Mouse (Mus musculus) olfactory bulb, adult 2 months (tissue): Measurements from ENCODE around the gene Cbx7. TPM values are rescaled to one million over a fixed set of nuclear protein-coding genes. Genes with fewer than 3 reads are reported as not detected.

ENCODE experiments used
- H3K27ac ChIP-seq: fragments of 200-500 bp; 2 replicates; pipeline ENCODE4 v1.5.1; 2012; ENCODE audit warnings: low read depth, low read length; ENCODE audit not compliant: insufficient read depth
- H3K4me1 ChIP-seq: fragments of 200-500 bp; 2 replicates; pipeline ENCODE4 v1.6.1; 2012; ENCODE audit warnings: low read length; ENCODE audit not compliant: control insufficient read depth, insufficient read depth
- H3K4me3 ChIP-seq: fragments of 200-500 bp; 2 replicates; pipeline ENCODE4 v1.5.1; 2012; ENCODE audit warnings: mild to moderate bottlenecking, low read depth, low read length, moderate library complexity; ENCODE audit not compliant: insufficient read depth
- CTCF ChIP-seq: fragments of 200-500 bp; IDR thresholded peaks from 2 replicates; pipeline ENCODE4 v1.5.1; 2012; ENCODE audit warnings: low read depth, mild to moderate bottlenecking, low read length, moderate library complexity; ENCODE audit not compliant: insufficient read depth
- POLR2A ChIP-seq: fragments of 200-500 bp; IDR thresholded peaks from 2 replicates; pipeline ENCODE4 v1.6.1; 2012; ENCODE audit warnings: mild to moderate bottlenecking, low read depth, low read length, moderate library complexity; ENCODE audit not compliant: insufficient read depth
- WGBS: fragments of 180-500 bp; shearing (Covaris S2); methylation state at CpG from one replicate; pipeline ENCODE4 v1.1.7; 2018; 5-methylcytosine and 5-hydroxymethylcytosine counted together
- polyA plus RNA-seq: library from polyadenylated mRNA; stranded (reverse); fragments of >200 nt; gene quantifications from 2 replicates; pipeline ENCODE4 v1.2.4, GENCODE M21; 2012; ENCODE audit warnings: low replicate concordance; ENCODE audit not compliant: missing spikeins, insufficient read depth, insufficient read length

Cbx7 gene
- polyA plus RNA-seq, 1 experiment = not detected

DNA sequence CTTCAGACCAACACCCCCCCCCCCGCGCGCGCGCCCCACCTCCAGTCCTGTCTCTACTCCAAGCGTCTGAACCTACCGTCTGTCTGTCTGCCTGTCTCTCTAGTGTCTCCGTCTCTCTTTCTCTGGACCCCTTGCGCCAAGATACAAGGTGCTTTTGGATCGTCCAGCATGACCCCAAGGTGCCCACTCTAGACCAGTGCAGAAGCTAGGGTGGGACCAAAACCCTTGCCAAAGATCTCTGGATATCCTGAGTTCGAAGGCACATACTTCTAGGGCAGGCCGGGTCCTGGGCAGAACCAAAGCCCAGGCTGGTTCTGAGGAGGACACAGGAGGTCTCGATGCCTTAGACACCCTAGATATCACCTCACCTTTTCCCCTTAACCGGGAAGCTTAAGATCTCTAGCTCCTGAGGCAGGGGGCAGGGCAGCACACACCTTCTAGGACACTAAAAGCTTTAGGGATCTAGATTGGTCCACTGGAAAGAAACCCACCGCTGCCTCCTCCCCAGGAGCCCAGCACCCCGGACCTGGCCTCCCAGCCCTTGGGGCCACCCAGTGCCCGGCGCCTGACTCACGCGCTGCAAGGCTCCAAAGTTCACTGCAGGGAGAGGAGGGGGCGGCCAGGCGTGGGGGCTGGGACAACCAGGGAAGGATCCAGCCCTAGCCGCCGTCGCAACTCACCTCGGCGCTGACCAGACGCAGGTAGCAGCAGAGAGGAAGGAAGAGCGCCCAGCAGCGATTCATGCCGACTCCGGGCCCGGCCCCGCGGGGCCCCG is 42.5 kb upstream of the Cbx7 start:
- H3K4me3 ChIP-seq = peak overlapping the region; percentile 61
- H3K27ac ChIP-seq = peak overlapping the region; percentile 70
- H3K4me1 ChIP-seq = peaks cover 29% of the 10 kb centered on the region
- TF ChIP-seq POLR2A (no peak), CTCF (no peak)
- 2% methylated on average over 35 of the region's 36 CpGs for WGBS

DNA sequence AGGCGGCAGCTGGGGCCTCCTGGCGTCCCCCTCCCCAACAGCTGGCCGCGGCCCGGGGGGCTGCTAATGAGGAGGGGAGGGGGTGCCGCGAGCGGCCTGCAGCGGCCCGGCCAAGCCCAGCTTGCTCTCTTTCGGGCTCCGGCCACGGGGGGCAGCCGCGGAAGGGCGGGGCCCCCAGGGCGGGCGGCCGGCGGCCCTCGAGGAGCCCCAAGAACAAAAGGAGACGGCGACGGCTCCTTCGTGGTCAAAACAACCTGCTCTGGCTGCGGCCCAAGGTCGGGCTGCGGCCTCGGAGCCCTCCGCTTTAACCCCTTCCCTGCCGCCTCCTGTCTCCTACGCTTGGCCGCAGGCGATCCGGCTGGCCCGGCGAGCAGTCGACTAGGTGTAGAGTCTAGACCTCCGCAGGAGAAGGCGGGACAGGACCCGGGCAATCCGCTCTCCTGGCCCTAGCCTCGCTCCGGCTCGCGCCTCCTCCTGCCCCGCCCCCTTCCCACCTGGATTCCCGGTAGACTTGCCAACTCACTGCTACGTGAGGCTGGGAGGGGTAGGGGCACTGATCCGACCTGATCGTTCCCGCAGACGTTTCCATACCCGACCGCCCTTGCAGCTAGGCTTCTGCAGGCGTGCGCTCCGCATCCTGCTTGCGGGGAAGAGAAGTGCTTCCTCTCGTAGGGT is 41.7 kb upstream of the Cbx7 start:
- WGBS = under 1% methylated on average over 52 of the region's 60 CpGs
- H3K4me3 ChIP-seq = peak overlapping the region; percentile 61
- peak overlapping the region; percentile 45 for H3K27ac ChIP-seq
- no peak for TF ChIP-seq POLR2A
- TF ChIP-seq CTCF = no peak
- peaks cover 26% of the 10 kb centered on the region for H3K4me1 ChIP-seq

DNA sequence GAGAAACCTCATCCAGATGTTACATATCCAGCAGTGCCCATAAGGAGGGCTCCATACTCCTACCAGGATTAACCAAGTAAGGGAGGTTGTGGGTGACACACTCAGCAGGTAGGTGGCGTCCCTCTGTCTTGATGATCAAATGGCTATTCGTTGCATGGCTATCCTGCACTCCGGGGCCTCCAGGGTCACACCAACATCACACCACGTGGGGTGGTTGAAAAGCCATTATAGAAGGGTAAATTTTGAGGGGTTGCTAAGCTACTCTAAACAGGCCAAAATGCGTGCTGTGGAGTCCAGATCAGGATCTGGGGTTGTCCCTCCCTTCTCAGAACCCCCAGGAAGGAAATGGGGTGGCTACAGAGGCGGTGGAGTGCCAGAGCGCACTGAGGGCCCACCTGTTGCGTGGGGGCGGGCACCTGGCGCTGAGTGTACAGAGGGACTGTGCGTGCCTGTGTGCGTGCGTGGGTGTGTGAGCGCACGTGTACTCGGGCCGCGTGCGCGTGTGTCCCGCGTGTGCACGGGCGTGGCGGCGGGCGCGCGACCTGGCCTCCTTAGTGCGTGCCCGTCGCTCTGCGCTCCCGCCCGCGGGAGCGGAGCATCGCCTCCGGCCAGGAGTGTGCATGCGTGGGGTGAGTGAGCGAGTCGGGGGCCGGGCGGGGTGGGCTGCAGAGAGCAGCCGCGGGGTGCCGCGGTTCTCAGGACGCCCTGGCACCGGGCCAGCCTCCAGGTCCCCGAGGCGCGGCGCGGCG is 41.0 kb upstream of the Cbx7 start:
- WGBS = 3% methylated on average over 56 of the region's 56 CpGs
- Histone ChIP-seq H3K4me3 (peak overlapping the region; percentile 61), H3K4me1 (peaks cover 26% of the 10 kb centered on the region), H3K27ac (peak overlapping the region; percentile 45)
- TF ChIP-seq POLR2A (0 out of 2 replicates have a peak, but pooled peaks have one; percentile 60), CTCF (no peak)

DNA sequence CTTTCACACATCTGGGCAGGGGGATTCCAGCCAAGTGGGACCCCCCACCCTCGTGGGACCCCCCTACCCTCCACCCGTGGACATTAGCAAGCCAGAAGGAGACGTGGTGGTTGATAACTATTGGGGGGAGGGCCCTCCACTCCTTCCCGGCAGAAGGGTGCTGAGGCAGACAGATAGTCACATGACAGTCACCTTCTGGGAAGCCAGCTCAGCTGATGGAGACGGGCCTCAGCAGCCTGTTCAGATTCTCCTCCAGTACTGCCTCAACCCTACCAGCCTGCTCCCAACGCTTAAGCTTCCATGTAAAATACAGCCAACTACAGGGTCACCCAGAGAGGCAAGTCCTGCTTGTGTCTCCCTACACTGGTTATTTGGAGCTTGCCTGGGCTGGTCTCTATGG is 40.3 kb upstream of the Cbx7 start:
- no peak overlapping the region for H3K4me3 ChIP-seq
- WGBS = 55% methylated on average over 6 of the region's 6 CpGs
- peaks cover 26% of the 10 kb centered on the region for H3K4me1 ChIP-seq
- no peak overlapping the region for H3K27ac ChIP-seq
- TF ChIP-seq POLR2A (no peak), CTCF (no peak)

DNA sequence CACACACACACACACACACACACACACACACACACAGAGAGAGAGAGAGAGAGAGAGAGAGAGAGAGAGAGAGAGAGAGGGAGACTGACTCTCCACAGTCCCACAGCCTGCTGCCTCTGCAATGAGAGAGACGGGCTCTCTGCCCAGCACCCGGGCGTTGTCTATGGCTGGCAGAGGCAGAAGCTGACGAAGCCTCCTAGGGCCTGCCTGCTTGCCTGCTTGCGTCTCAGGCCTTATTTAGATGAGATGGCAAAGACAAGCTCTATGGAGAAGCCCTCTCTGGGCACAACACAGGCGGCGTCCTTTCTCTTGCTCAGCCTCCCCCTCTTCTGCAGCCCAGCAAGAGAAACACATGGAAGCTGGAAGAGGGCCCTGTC is 39.3 kb upstream of the Cbx7 start:
- Histone ChIP-seq H3K4me3 (no peak overlapping the region), H3K27ac (no peak overlapping the region), H3K4me1 (peaks cover 25% of the 10 kb centered on the region)
- no peak for TF ChIP-seq POLR2A
- no peak for TF ChIP-seq CTCF
- 9% methylated on average over 7 of the region's 7 CpGs for WGBS

DNA sequence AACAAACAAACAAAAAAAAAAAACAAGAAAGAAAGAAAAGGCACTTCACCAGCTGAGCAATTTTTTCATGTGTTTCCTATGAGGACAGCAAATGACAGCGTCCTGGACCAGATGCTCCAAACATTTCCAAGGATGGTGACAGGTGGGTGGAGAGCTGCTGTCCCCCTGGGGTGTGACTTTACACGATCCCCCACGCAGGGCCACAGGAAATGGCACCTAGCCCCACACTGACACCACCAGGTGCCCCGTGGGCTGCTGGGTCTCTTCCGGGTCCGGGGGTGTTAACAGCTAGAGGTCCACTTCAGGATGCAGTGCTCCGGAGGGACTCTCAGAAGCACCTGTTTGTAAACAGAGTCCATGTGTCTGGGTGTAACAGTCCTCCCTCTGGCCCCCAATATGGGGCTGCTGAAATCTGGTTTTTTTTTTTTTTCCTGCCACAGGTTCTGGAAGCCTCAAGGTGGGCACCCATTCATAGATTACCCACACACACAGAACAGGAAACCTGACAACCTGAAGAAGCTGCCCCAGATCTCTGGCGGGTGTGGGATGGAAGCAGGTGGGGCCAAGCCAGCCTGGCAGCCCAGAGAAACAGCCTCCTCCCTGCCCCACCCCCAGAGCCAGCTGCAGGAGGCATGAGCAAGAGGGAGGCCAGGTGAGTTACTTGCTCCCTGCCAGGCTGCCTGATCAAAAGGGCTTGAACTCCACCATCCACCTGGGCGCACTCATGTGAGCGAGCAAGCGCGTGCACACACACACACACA is 38.7 kb upstream of the Cbx7 start:
- TF ChIP-seq CTCF = no peak
- no peak for TF ChIP-seq POLR2A
- 63% methylated on average over 11 of the region's 12 CpGs for WGBS
- Histone ChIP-seq H3K4me3 (no peak overlapping the region), H3K4me1 (peaks cover 24% of the 10 kb centered on the region), H3K27ac (no peak overlapping the region)

- TF ChIP-seq CTCF (no peak), POLR2A (no peak)
- Histone ChIP-seq H3K27ac (no peak overlapping the region), H3K4me3 (no peak overlapping the region), H3K4me1 (peaks cover 31% of the 10 kb centered on the region)
- 91% methylated on average over 6 of the region's 6 CpGs for WGBS
Observed at GRCm38 (mm10) chr15:80008461-80008860, 37.5 kb upstream of the Cbx7 start.

DNA sequence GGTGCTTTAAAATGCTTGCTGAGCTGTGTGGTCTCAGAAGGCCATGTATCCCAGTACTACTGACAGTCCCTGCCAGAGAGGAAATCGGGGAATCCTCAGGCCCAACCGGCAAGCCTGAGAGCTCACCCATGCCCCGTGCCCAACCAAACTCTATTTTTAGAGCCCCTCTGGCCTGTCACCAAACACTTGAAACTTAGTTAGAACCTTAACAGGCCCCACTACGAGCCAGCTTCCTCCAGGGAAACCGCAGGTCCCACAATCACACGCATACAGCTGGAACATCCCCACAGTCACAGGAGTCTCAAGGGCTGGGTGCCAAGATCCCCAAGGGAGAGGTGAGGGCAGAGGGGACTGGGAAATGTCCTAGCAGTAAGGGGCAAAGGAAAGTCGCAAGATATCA is 35.2 kb upstream of the Cbx7 start:
- Histone ChIP-seq H3K4me1 (peaks cover 29% of the 10 kb centered on the region), H3K27ac (no peak overlapping the region), H3K4me3 (no peak overlapping the region)
- WGBS = 74% methylated on average over 7 of the region's 7 CpGs
- TF ChIP-seq POLR2A (no peak), CTCF (no peak)
